Mouse (Mus musculus) neural tube, embryonic 12.5 days (tissue): ENCODE results near the gene Wdfy3. TPM values are rescaled to one million over a fixed set of nuclear protein-coding genes. Genes with fewer than 3 reads are reported as not detected.

Source experiments
- ATAC-seq: fragments of 200-750 bp; cut with Nextera tagmentation; 2 replicates; pipeline ENCODE4 v1.8.0; 2017; ENCODE audit warnings: low read depth, mild to moderate bottlenecking, moderate TSS enrichment, moderate library complexity; ENCODE audit not compliant: low FRiP score
- H3K27ac ChIP-seq: fragments of 300-500 bp; sonication (generic); 2 replicates; pipeline ENCODE4 v1.5.1; 2016
- H3K27me3 ChIP-seq: fragments of 300-500 bp; sonication (generic); replicated peaks from 2 replicates; pipeline ENCODE4 v1.6.1; 2016; ENCODE audit warnings: mild to moderate bottlenecking
- H3K36me3 ChIP-seq: fragments of 300-500 bp; sonication (generic); 2 replicates; pipeline ENCODE4 v1.6.1; 2016; ENCODE audit warnings: mild to moderate bottlenecking
- H3K4me1 ChIP-seq: fragments of 300-500 bp; sonication (generic); 2 replicates; pipeline ENCODE4 v1.6.1; 2016
- H3K4me2 ChIP-seq: fragments of 300-500 bp; sonication (generic); replicated peaks from 2 replicates; pipeline ENCODE4 v1.6.1; 2016; ENCODE audit warnings: mild to moderate bottlenecking
- H3K4me3 ChIP-seq: fragments of 300-500 bp; sonication (generic); 2 replicates; pipeline ENCODE4 v1.5.1; 2016
- H3K9ac ChIP-seq: fragments of 300-500 bp; sonication (generic); 2 replicates; pipeline ENCODE4 v1.6.1; 2016; ENCODE audit warnings: mild to moderate bottlenecking
- H3K9me3 ChIP-seq: fragments of 300-500 bp; sonication (generic); 2 replicates; pipeline ENCODE4 v1.6.1; 2016; ENCODE audit warnings: mild to moderate bottlenecking
- WGBS: fragments of 180-500 bp; shearing (Covaris S2); methylation state at CpG from one replicate; pipeline ENCODE4 v1.1.7; 2016; 5-methylcytosine and 5-hydroxymethylcytosine counted together
- polyA plus RNA-seq: library from polyadenylated mRNA; unstranded; fragments of >200 nt; fragmentation: Nextera tagmentation; extraction: Ambion mirVana; gene quantifications from 2 replicates; pipeline ENCODE4 v1.2.1, GENCODE M21; 2016

Wdfy3 gene
- polyA plus RNA-seq, 1 experiment from 2014 or later: 36.5 TPM

DNA sequence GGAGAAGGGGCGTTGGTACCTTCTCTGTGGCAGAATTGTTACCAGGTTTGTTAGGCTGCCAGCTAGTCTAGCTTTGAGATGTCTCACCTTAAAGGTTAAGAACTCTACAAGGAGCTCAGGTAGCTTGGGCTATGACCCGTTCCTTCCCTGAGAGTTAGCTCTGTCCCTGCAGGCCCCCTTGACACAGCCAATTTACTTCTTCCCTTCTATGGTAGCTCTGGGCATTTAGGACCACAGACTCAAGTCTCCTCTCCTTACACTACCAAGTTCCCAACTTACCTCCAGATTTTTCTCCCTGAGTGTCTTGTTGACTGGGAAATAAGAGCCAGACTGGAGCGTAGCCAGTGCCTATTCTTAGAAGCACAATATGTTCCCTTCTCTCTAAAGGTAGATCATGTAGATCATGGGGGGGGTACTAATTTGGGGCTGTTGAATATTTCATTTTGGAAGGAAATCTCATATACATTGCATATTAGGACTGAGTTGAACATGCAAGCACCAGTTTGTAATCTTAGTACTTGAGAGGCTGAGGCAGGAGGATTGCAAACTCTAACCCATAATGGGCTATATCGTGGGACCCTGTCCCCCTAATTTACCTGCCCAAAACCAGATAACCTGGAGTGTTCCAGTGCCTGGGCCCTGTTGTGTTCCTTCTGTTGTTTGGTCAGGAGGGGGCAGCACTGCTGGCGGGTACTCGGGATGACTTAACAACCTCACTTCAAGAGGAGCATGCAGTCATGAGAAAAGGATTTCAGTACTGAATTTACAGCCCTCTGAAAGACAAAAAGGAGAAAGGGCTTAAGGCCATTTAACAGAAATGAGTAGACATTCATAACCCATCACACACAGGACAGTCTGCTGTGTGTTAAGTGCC is 258.2 kb downstream of the Wdfy3 start:
- WGBS: 93% methylated on average over 6 of the region's 6 CpGs

DNA sequence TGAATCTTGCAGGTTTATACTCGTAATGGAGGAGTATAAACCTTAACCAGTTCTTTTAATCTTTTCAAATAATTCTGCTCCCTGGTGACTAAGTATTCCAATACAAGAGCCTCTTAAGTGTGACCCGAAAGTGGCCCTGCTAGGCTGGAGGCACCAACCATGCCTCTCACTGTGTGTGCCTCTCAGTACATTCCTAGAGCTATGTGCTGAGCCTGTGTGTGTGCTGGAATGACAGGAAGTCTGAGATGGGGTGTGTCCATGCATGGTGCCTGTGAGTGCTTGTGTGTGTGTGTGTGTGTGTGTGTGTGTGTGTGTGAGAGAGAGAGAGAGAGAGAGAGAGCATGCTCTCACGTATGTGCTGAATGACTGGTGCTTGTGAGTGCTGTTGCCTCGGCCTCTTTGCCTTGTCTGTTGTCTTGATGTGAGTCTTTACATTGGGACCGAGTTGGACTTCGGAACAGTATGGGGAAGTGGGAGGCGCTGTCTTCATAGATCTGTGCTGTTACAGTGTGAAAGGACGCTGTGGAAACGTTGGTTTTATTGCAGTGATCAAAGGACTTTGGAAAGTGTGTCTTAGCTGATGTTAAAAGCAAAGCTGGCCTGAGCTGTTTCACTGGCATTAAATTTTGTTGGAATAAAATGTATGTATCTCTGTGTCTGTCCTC is 267.2 kb downstream of the Wdfy3 start:
- H3K9ac ChIP-seq: no peak overlapping the region
- H3K4me2 ChIP-seq: no peak overlapping the region
- no peak overlapping the region for H3K27ac ChIP-seq
- H3K4me3 ChIP-seq: no peak overlapping the region
- ATAC-seq: no peak
- H3K4me1 ChIP-seq: no peaks in the 10 kb centered on the region
- WGBS: 70% methylated on average over 9 of the region's 9 CpGs
- no peaks in the 10 kb centered on the region for H3K9me3 ChIP-seq
- H3K27me3 ChIP-seq: no peaks in the 10 kb centered on the region
- H3K36me3 ChIP-seq: no peaks in the 10 kb centered on the region

More for the DNA sequence above, 258.2 kb downstream of the Wdfy3 start:
- no peak for ATAC-seq
- H3K27me3 ChIP-seq: no peaks in the 10 kb centered on the region
- no peaks in the 10 kb centered on the region for H3K36me3 ChIP-seq
- no peak overlapping the region for H3K9ac ChIP-seq
- no peak overlapping the region for H3K4me2 ChIP-seq
- H3K4me1 ChIP-seq: no peaks in the 10 kb centered on the region
- no peaks in the 10 kb centered on the region for H3K9me3 ChIP-seq
- no peak overlapping the region for H3K4me3 ChIP-seq
- no peak overlapping the region for H3K27ac ChIP-seq

GRCm38 (mm10) chr5:101801891-101802290 is 267.8 kb downstream of the Wdfy3 start:
- no peaks in the 10 kb centered on the region for H3K9me3 ChIP-seq
- no peak overlapping the region for H3K27ac ChIP-seq
- no peaks in the 10 kb centered on the region for H3K27me3 ChIP-seq
- no peak for ATAC-seq
- H3K4me1 ChIP-seq: no peaks in the 10 kb centered on the region
- no peak overlapping the region for H3K4me2 ChIP-seq
- H3K9ac ChIP-seq: no peak overlapping the region
- 68% methylated on average over 2 of the region's 2 CpGs for WGBS
- H3K36me3 ChIP-seq: no peaks in the 10 kb centered on the region
- no peak overlapping the region for H3K4me3 ChIP-seq

GRCm38 (mm10) chr5:101792665-101793064 is 277.1 kb downstream of the Wdfy3 start:
- no peak overlapping the region for H3K4me2 ChIP-seq
- H3K4me1 ChIP-seq: no peaks in the 10 kb centered on the region
- no peak overlapping the region for H3K4me3 ChIP-seq
- 76% methylated on average over 4 of the region's 4 CpGs for WGBS
- H3K36me3 ChIP-seq: no peaks in the 10 kb centered on the region
- H3K9me3 ChIP-seq: no peaks in the 10 kb centered on the region
- ATAC-seq: no peak
- no peaks in the 10 kb centered on the region for H3K27me3 ChIP-seq
- no peak overlapping the region for H3K9ac ChIP-seq
- H3K27ac ChIP-seq: no peak overlapping the region

GRCm38 (mm10) chr5:101790560-101790959 is 279.2 kb downstream of the Wdfy3 start:
- no peak overlapping the region for H3K4me2 ChIP-seq
- no peaks in the 10 kb centered on the region for H3K4me1 ChIP-seq
- no peaks in the 10 kb centered on the region for H3K27me3 ChIP-seq
- H3K9ac ChIP-seq: no peak overlapping the region
- H3K36me3 ChIP-seq: no peaks in the 10 kb centered on the region
- ATAC-seq: no peak
- H3K27ac ChIP-seq: no peak overlapping the region
- no peak overlapping the region for H3K4me3 ChIP-seq
- WGBS: 67% methylated on average over 5 of the region's 5 CpGs
- no peaks in the 10 kb centered on the region for H3K9me3 ChIP-seq

DNA sequence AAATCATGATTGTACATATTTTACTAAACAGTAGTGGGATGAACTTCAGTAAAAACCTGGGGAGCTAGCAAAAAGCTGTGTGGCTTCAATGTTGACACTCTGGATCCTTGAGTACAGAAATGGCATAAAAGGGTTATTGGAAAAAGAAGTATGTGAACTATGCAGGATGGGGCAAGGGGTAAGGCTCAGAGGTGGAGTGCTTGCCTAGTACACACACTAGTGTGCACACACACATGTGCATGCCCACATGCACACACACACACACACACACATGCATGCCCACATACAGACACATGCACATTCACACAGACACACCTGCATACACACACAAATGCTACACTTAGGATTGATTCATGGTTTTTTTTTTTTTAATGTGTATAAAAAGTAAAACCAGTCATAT is 280.0 kb downstream of the Wdfy3 start:
- Histone ChIP-seq H3K9me3 (no peaks in the 10 kb centered on the region), H3K4me3 (no peak overlapping the region), H3K36me3 (no peaks in the 10 kb centered on the region), H3K27ac (no peak overlapping the region), H3K4me2 (no peak overlapping the region), H3K4me1 (no peaks in the 10 kb centered on the region), H3K27me3 (no peaks in the 10 kb centered on the region), H3K9ac (no peak overlapping the region)
- no peak for ATAC-seq

DNA sequence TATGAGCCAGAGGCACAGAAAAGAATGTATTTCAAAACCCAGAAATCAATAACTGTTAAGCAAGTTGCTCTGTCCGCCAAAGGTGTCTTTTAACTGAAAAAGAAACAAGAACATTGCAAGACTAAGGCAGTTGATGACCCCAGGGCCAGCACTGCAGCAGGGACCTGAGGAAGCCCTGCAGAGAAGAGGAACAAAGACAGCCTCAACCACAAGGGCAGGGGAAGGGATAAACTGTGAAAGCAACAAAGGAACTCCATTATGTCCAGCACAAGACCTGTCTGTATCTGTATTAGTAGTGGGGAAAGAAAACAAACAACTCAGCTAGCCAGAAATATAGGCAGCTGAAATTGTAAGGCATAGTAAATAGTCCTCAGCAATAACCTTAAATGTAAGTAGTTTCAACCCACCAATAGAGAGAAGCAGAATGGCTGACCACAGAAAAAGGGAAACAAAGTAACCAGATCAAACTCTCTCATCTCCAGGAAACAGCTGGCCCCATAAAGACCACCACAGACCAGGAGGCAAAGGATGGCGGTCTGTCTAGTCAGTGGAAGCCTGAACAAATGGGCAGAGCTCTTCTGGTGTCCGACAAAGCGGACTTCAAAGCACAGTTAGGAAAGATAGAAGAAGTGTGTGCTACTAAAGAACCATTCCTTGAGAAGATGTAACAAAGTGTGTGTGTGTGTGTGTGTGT is 283.7 kb downstream of the Wdfy3 start:
- no peaks in the 10 kb centered on the region for H3K27me3 ChIP-seq
- H3K9me3 ChIP-seq: no peaks in the 10 kb centered on the region
- no peak overlapping the region for H3K9ac ChIP-seq
- no peaks in the 10 kb centered on the region for H3K36me3 ChIP-seq
- no peak for ATAC-seq
- WGBS: 44% methylated on average over 4 of the region's 4 CpGs
- H3K4me3 ChIP-seq: no peak overlapping the region
- no peak overlapping the region for H3K27ac ChIP-seq
- H3K4me1 ChIP-seq: no peaks in the 10 kb centered on the region
- H3K4me2 ChIP-seq: no peak overlapping the region

GRCm38 (mm10) chr5:101784787-101785186 is 284.9 kb downstream of the Wdfy3 start:
- no peaks in the 10 kb centered on the region for H3K36me3 ChIP-seq
- ATAC-seq: no peak

DNA sequence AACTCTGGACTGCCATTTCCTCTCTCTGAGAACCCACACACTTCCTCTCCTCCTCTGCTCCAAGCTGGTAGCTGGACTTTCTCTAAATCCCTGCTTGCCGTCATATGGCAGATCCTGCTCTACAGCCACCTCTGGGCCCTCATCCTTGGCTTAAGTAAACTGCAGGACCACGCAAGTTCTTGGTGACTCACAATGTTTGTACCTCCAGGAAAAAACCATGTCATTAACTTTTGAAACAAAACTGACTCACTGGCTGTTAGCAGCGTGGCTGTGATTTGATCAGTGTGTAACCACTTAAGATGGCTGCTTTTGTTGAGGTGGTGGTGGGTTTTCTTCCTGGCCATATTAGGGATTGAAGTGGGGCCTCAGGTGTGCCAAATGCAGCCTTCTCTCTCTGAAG is 285.4 kb downstream of the Wdfy3 start:
- Histone ChIP-seq H3K27ac (no peak overlapping the region), H3K9ac (no peak overlapping the region), H3K9me3 (no peaks in the 10 kb centered on the region), H3K36me3 (no peaks in the 10 kb centered on the region), H3K4me3 (no peak overlapping the region), H3K4me2 (no peak overlapping the region), H3K4me1 (no peaks in the 10 kb centered on the region), H3K27me3 (no peaks in the 10 kb centered on the region)
- ATAC-seq: no peak
- 81% methylated on average over 3 of the region's 3 CpGs for WGBS

More at GRCm38 (mm10) chr5:101784787-101785186, 284.9 kb downstream of the Wdfy3 start:
- Histone ChIP-seq H3K27ac (no peak overlapping the region), H3K27me3 (no peaks in the 10 kb centered on the region), H3K9me3 (no peaks in the 10 kb centered on the region), H3K4me1 (no peaks in the 10 kb centered on the region), H3K9ac (no peak overlapping the region), H3K4me2 (no peak overlapping the region), H3K4me3 (no peak overlapping the region)
- 92% methylated on average over 2 of the region's 2 CpGs for WGBS
